Mouse (Mus musculus) heart, adult 2 months (tissue): ENCODE measurements around the gene Syt12.

Experiments
- EP300 ChIP-seq: fragments of 200-500 bp; IDR thresholded peaks from 2 replicates; pipeline ENCODE4 v1.6.1; 2011; ENCODE audit warnings: low read depth, low read length, control low read depth; ENCODE audit not compliant: insufficient read depth
- POLR2A ChIP-seq: fragments of 200-500 bp; IDR thresholded peaks from 2 replicates; pipeline ENCODE4 v1.6.1; 2011; ENCODE audit warnings: mild to moderate bottlenecking, low read depth, low read length, control low read depth; ENCODE audit not compliant: insufficient read depth

- TF ChIP-seq EP300 (peak; percentile 81; the same call in 1 of the 2 replicates), POLR2A (peak; percentile 85)
These were observed 33.0 kb upstream of the Syt12 start, which contains the start of gene Pcx for GRCm38 (mm10) chr19:4509986-4510963.
